Mouse (Mus musculus): ENCODE data around the gene Pmf1.

Gene Pmf1

DNA sequence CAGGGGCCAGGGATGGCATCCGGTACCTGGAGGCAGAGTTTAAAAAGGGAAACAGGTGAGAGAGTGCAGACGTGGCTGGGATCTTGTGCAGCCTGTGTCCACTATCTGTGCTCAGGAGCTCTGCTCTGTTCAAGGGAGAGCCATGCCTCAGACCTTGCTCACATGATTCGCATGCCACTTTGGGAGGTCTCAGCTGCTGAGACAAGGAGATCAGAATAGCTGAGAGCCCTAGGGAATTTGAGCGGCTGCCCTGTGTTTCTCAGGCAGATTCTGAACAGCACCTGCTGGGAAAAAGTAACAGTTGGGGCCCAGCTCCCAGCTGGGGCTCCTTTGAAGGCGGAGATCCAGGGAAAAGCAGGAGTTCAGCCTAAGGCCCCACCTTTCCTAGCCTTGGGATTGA is 50.5 kb downstream of the Pmf1 start:
- no peak for DNase-seq (ENCODE audit: low read depth in 2 of 2, low spot score in 2 of 2)

DNA sequence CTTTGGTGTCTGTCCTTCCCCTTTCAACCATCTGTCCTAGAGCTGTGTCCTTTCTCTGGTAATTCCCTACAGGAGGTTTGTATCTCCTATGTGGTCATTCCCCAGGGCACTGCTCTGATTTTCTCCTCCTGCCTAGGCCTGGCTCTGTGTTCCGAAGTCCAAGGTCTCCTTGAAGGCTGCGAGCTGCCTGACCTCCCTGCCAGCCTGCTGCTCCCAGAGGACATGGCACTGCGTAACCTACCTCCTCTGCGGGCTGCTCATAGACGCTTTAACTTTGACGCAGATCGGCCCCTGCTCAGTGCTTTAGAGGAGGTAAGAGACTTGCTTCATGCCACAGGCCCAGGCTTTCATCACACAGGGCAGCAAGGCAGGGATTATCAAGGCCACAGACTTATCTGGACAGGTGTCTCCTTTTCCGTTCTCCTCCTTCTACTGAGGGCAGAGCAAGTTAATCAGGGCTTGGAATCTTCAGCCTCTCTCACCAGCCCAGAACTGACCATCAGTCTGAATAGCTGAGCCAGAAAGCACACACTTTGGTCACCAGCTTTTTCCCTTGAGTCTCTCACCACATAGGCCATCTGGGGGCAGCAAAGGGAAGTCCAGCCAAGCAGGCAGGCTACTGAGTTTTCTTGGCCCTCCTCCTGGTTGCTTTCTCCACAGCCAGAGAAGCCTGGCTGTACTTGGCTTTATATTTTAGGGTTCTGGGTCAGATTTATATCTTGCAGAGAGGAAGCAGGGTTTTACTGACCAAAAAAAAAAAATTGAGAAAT is 55.5 kb downstream of the Pmf1 start:
- DNase-seq (ENCODE audit: low read depth in 2 of 2, low spot score in 2 of 2), result no peak

- DNase-seq (ENCODE audit: low read depth in 2 of 2, low spot score in 2 of 2), result no peak
These were observed 57.2 kb downstream of the Pmf1 start for GRCm38 (mm10) chr3:88352907-88353306.

DNA sequence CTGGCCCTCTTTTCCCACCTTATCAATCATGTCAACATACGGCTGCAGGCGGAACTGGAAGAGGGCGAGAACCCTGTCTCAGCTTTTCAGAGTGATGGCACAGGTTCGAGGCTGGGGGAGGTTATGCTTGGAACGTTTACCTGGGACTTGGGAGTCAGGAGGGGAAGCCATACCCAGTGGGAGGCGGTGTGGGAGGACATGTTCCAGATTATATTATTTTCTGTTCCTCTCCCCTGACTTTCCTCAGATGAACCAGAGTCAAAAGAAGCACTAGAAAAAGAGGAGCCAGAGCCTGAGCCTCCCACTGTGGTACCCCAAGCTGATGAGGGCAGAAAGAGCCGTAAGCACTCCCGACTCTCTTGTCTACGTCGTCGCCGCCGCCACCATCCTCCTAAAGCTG is 59.4 kb downstream of the Pmf1 start:
- DNase-seq (ENCODE audit: low read depth in 2 of 2, low spot score in 2 of 2), result no peak
